Mouse (Mus musculus): Measurements from ENCODE around the gene Akr1d1. TPM values are rescaled to one million over a fixed set of nuclear protein-coding genes. Genes with fewer than 3 reads are reported as not detected.

The Akr1d1 gene
- polyA plus RNA-seq, 1 experiment from 2014 or later = 1.4 TPM

- no peak overlapping the region for H3K4me3 ChIP-seq (ENCODE audit: low read depth, low read length)
- ATAC-seq (ENCODE audit: low FRiP score, low TSS enrichment) (no peak), DNase-seq (ENCODE audit: low spot score) (no peak)
- no peak overlapping the region for H3K4me2 ChIP-seq (replicated peaks; ENCODE audit: low read depth)
- TF ChIP-seq CTCF (IDR thresholded peaks at IDR 0.05; ENCODE audit: low read depth) = no peak
- no peak for TF ChIP-seq EP300 (optimal IDR thresholded peaks at IDR 0.05)
- H3K4me1 ChIP-seq (replicated peaks; ENCODE audit: control insufficient read depth, insufficient read depth) = no peaks in the 10 kb centered on the region
- H3K27ac ChIP-seq (replicated peaks) = no peak overlapping the region
- no peaks in the 10 kb centered on the region for H3K36me3 ChIP-seq (ENCODE audit: control insufficient read depth, insufficient read depth, low read length)
- H3K27me3 ChIP-seq (ENCODE audit: control insufficient read depth, insufficient read depth, low read length) = no peaks in the 10 kb centered on the region
- H3K9ac ChIP-seq (ENCODE audit: low read length) = no peak overlapping the region
- 91% methylated on average over 3 of the region's 3 CpGs for WGBS
- no peaks in the 10 kb centered on the region for H3K9me3 ChIP-seq (ENCODE audit: control insufficient read depth, low read length)
Measured at GRCm38 (mm10) chr6:37532036-37532435, 2.1 kb downstream of the Akr1d1 start.

GRCm38 (mm10) chr6:37536831-37537230 lies 6.9 kb downstream of the Akr1d1 start:
- Histone ChIP-seq H3K4me1 (replicated peaks; ENCODE audit: control insufficient read depth, insufficient read depth) (no peaks in the 10 kb centered on the region), H3K4me2 (replicated peaks; ENCODE audit: low read depth) (no peak overlapping the region), H3K27ac (replicated peaks) (no peak overlapping the region), H3K27me3 (ENCODE audit: control insufficient read depth, insufficient read depth, low read length) (no peaks in the 10 kb centered on the region), H3K36me3 (ENCODE audit: control insufficient read depth, insufficient read depth, low read length) (no peaks in the 10 kb centered on the region), H3K9me3 (ENCODE audit: control insufficient read depth, low read length) (no peaks in the 10 kb centered on the region), H3K9ac (ENCODE audit: low read length) (no peak overlapping the region), H3K4me3 (ENCODE audit: low read depth, low read length) (no peak overlapping the region)
- WGBS = 74% methylated on average over 3 of the region's 3 CpGs
- no peak for ATAC-seq (ENCODE audit: low FRiP score, low TSS enrichment)
- TF ChIP-seq EP300 (optimal IDR thresholded peaks at IDR 0.05) (no peak), CTCF (IDR thresholded peaks at IDR 0.05; ENCODE audit: low read depth) (no peak)
- DNase-seq (ENCODE audit: low spot score) = no peak

GRCm38 (mm10) chr6:37537801-37538200 lies 7.8 kb downstream of the Akr1d1 start:
- no peaks in the 10 kb centered on the region for H3K27me3 ChIP-seq (ENCODE audit: control insufficient read depth, insufficient read depth, low read length)
- WGBS = 77% methylated on average over 3 of the region's 3 CpGs
- H3K36me3 ChIP-seq (ENCODE audit: control insufficient read depth, insufficient read depth, low read length) = no peaks in the 10 kb centered on the region
- H3K9ac ChIP-seq (ENCODE audit: low read length) = no peak overlapping the region
- H3K4me2 ChIP-seq (replicated peaks; ENCODE audit: low read depth) = no peak overlapping the region
- no peaks in the 10 kb centered on the region for H3K4me1 ChIP-seq (replicated peaks; ENCODE audit: control insufficient read depth, insufficient read depth)
- no peak for DNase-seq (ENCODE audit: low spot score)
- ATAC-seq (ENCODE audit: low FRiP score, low TSS enrichment) = no peak
- no peak overlapping the region for H3K4me3 ChIP-seq (ENCODE audit: low read depth, low read length)
- H3K9me3 ChIP-seq (ENCODE audit: control insufficient read depth, low read length) = no peaks in the 10 kb centered on the region
- TF ChIP-seq CTCF (IDR thresholded peaks at IDR 0.05; ENCODE audit: low read depth) = no peak
- no peak for TF ChIP-seq EP300 (optimal IDR thresholded peaks at IDR 0.05)
- H3K27ac ChIP-seq (replicated peaks) = no peak overlapping the region

DNA sequence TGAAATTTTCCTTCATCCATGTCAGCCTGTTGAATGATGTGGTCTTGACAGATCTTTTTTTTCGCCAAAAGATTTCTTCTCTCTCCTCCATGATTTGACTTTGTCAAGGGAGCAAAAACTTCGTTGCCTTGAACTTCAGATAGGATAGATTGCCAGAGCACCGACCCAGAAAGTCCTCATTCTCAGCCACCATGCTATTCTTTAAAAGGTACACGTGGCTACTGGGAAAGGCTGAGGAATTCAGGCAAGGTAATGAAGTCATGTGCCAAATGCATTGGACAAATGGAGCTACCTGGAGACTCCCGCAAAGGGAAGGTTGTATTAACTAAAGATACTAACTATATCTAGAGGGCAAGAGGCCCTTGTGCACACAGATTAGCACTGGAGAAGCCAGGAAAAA lies 8.8 kb downstream of the Akr1d1 start:
- no peak overlapping the region for H3K9ac ChIP-seq (ENCODE audit: low read length)
- H3K4me3 ChIP-seq (ENCODE audit: low read depth, low read length) = no peak overlapping the region
- no peak for DNase-seq (ENCODE audit: low spot score)
- H3K27ac ChIP-seq (replicated peaks) = no peak overlapping the region
- no peak for ATAC-seq (ENCODE audit: low FRiP score, low TSS enrichment)
- no peak overlapping the region for H3K4me2 ChIP-seq (replicated peaks; ENCODE audit: low read depth)
- no peaks in the 10 kb centered on the region for H3K27me3 ChIP-seq (ENCODE audit: control insufficient read depth, insufficient read depth, low read length)
- no peak for TF ChIP-seq CTCF (IDR thresholded peaks at IDR 0.05; ENCODE audit: low read depth)
- H3K9me3 ChIP-seq (ENCODE audit: control insufficient read depth, low read length) = no peaks in the 10 kb centered on the region
- H3K36me3 ChIP-seq (ENCODE audit: control insufficient read depth, insufficient read depth, low read length) = no peaks in the 10 kb centered on the region
- WGBS = 79% methylated on average over 5 of the region's 5 CpGs
- H3K4me1 ChIP-seq (replicated peaks; ENCODE audit: control insufficient read depth, insufficient read depth) = no peaks in the 10 kb centered on the region

DNA sequence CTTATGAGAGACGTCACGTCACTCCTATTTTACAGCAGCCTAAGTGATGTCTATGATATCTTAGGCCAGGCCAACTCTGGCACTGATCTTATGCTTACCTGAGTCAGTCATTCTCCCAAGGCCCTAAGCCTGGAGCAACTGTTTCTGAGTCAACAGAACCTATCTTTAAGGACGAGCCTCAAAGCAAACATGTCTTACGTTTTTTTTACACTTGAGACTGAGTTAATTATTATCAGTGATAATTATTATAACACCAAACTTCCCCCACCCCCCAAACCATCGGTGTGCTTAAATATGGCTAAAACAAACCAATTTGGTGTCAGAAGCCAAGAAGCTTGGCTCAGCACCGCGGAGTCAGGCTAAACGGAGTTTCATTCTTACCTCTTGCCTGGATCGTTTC lies 9.4 kb downstream of the Akr1d1 start:
- Histone ChIP-seq H3K4me2 (replicated peaks; ENCODE audit: low read depth) (no peak overlapping the region), H3K27ac (replicated peaks) (no peak overlapping the region), H3K9me3 (ENCODE audit: control insufficient read depth, low read length) (no peaks in the 10 kb centered on the region), H3K4me1 (replicated peaks; ENCODE audit: control insufficient read depth, insufficient read depth) (no peaks in the 10 kb centered on the region), H3K27me3 (ENCODE audit: control insufficient read depth, insufficient read depth, low read length) (no peaks in the 10 kb centered on the region), H3K4me3 (ENCODE audit: low read depth, low read length) (no peak overlapping the region), H3K36me3 (ENCODE audit: control insufficient read depth, insufficient read depth, low read length) (no peaks in the 10 kb centered on the region), H3K9ac (ENCODE audit: low read length) (no peak overlapping the region)
- TF ChIP-seq EP300 (optimal IDR thresholded peaks at IDR 0.05) = no peak
- DNase-seq (ENCODE audit: low spot score) = no peak
- WGBS = 65% methylated on average over 9 of the region's 9 CpGs
- ATAC-seq (ENCODE audit: low FRiP score, low TSS enrichment) = no peak

DNA sequence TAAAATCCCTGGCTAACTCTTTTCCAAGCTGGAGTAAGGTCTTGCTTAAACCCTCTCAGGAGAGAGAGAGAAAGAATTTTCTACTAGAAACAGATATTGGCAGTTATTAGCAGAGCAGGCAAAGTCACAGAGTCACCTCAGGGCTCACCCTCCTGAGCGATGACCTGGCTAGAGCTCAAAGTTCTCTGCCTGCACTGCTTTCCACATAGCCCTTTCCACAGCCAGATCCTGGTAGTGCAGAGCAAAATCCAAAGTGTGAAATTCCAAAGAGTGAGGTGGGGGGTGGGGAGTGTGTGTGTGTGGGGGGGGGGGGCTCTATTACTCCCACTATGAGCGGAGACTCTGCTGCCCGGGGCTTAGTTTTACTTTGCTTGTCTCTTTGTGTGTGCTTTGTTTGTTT lies 10.1 kb downstream of the Akr1d1 start:
- Histone ChIP-seq H3K27me3 (ENCODE audit: control insufficient read depth, insufficient read depth, low read length) (no peaks in the 10 kb centered on the region), H3K4me3 (ENCODE audit: low read depth, low read length) (no peak overlapping the region), H3K9ac (ENCODE audit: low read length) (no peak overlapping the region), H3K9me3 (ENCODE audit: control insufficient read depth, low read length) (no peaks in the 10 kb centered on the region), H3K27ac (replicated peaks) (no peak overlapping the region), H3K4me1 (replicated peaks; ENCODE audit: control insufficient read depth, insufficient read depth) (no peaks in the 10 kb centered on the region), H3K36me3 (ENCODE audit: control insufficient read depth, insufficient read depth, low read length) (no peaks in the 10 kb centered on the region), H3K4me2 (replicated peaks; ENCODE audit: low read depth) (no peak overlapping the region)
- WGBS = 50% methylated on average over 3 of the region's 3 CpGs
- no peak for DNase-seq (ENCODE audit: low spot score)
- ATAC-seq (ENCODE audit: low FRiP score, low TSS enrichment) = no peak
- TF ChIP-seq CTCF (IDR thresholded peaks at IDR 0.05; ENCODE audit: low read depth) = no peak
- TF ChIP-seq EP300 (optimal IDR thresholded peaks at IDR 0.05) = no peak
